Mouse (Mus musculus): ENCODE measurements around the gene Thsd4. TPM values are rescaled to one million over a fixed set of nuclear protein-coding genes. Genes with fewer than 3 reads are reported as not detected.

The Thsd4 gene
- total and polyA plus RNA-seq, 2 experiments: 0.70 to 0.92 TPM

- Histone ChIP-seq H3K27ac (replicated peaks; ENCODE audit: insufficient read depth, low read depth, low read length) (no peak overlapping the region), H3K4me3 (ENCODE audit: insufficient read depth, low read depth, low read length) (no peak overlapping the region), H3K79me2 (ENCODE audit: control insufficient read depth, insufficient read depth, low read length) (no peaks in the 10 kb centered on the region), H3K4me1 (ENCODE audit: control insufficient read depth, insufficient read depth, low read length) (no peaks in the 10 kb centered on the region), H3K36me3 (ENCODE audit: control insufficient read depth, insufficient read depth, low read length) (no peaks in the 10 kb centered on the region), H3K9ac (ENCODE audit: low read depth, low read length) (no peak overlapping the region), H3K27me3 (ENCODE audit: control insufficient read depth, insufficient read depth, low read length) (no peaks in the 10 kb centered on the region)
- no peak for DNase-seq (ENCODE audit: extremely low read depth, low read depth, low spot score)
- no peak for TF ChIP-seq CTCF (IDR thresholded peaks at IDR 0.05; ENCODE audit: low read depth, low read length)
- TF ChIP-seq POLR2A (IDR thresholded peaks at IDR 0.05; ENCODE audit: extremely low read depth, insufficient read depth, low read length): no peak
- 78% methylated on average over 14 of the region's 14 CpGs for WGBS
Observed at GRCm38 (mm10) chr9:60458468-60458962, 63.3 kb downstream of the Thsd4 start.

- no peak for DNase-seq (ENCODE audit: extremely low read depth, low read depth, low spot score)
- no peak overlapping the region for H3K27ac ChIP-seq (replicated peaks; ENCODE audit: insufficient read depth, low read depth, low read length)
- no peak overlapping the region for H3K4me3 ChIP-seq (ENCODE audit: insufficient read depth, low read depth, low read length)
- H3K79me2 ChIP-seq (ENCODE audit: control insufficient read depth, insufficient read depth, low read length): no peaks in the 10 kb centered on the region
- no peak overlapping the region for H3K9ac ChIP-seq (ENCODE audit: low read depth, low read length)
- no peaks in the 10 kb centered on the region for H3K27me3 ChIP-seq (ENCODE audit: control insufficient read depth, insufficient read depth, low read length)
- H3K4me1 ChIP-seq (ENCODE audit: control insufficient read depth, insufficient read depth, low read length): no peaks in the 10 kb centered on the region
- H3K36me3 ChIP-seq (ENCODE audit: control insufficient read depth, insufficient read depth, low read length): no peaks in the 10 kb centered on the region
- TF ChIP-seq CTCF (IDR thresholded peaks at IDR 0.05; ENCODE audit: low read depth, low read length): no peak
- TF ChIP-seq POLR2A (IDR thresholded peaks at IDR 0.05; ENCODE audit: extremely low read depth, insufficient read depth, low read length): no peak
- WGBS: 78% methylated on average over 18 of the region's 18 CpGs
Observed at GRCm38 (mm10) chr9:60457359-60458210, 64.3 kb downstream of the Thsd4 start.

- Histone ChIP-seq H3K4me3 (ENCODE audit: insufficient read depth, low read depth, low read length) (no peak overlapping the region), H3K4me1 (ENCODE audit: control insufficient read depth, insufficient read depth, low read length) (no peaks in the 10 kb centered on the region), H3K9ac (ENCODE audit: low read depth, low read length) (no peak overlapping the region), H3K36me3 (ENCODE audit: control insufficient read depth, insufficient read depth, low read length) (no peaks in the 10 kb centered on the region), H3K27ac (replicated peaks; ENCODE audit: insufficient read depth, low read depth, low read length) (no peak overlapping the region), H3K79me2 (ENCODE audit: control insufficient read depth, insufficient read depth, low read length) (no peaks in the 10 kb centered on the region), H3K27me3 (ENCODE audit: control insufficient read depth, insufficient read depth, low read length) (no peaks in the 10 kb centered on the region)
- DNase-seq (ENCODE audit: extremely low read depth, low read depth, low spot score): no peak
- TF ChIP-seq CTCF (IDR thresholded peaks at IDR 0.05; ENCODE audit: low read depth, low read length): no peak
- no peak for TF ChIP-seq POLR2A (IDR thresholded peaks at IDR 0.05; ENCODE audit: extremely low read depth, insufficient read depth, low read length)
- WGBS: 75% methylated on average over 5 of the region's 5 CpGs
Observed at GRCm38 (mm10) chr9:60456651-60457050, 65.2 kb downstream of the Thsd4 start.

GRCm38 (mm10) chr9:60454406-60455076 is 67.3 kb downstream of the Thsd4 start:
- H3K79me2 ChIP-seq (ENCODE audit: control insufficient read depth, insufficient read depth, low read length): no peaks in the 10 kb centered on the region
- H3K9ac ChIP-seq (ENCODE audit: low read depth, low read length): no peak overlapping the region
- H3K27ac ChIP-seq (replicated peaks; ENCODE audit: insufficient read depth, low read depth, low read length): no peak overlapping the region
- H3K4me1 ChIP-seq (ENCODE audit: control insufficient read depth, insufficient read depth, low read length): no peaks in the 10 kb centered on the region
- no peak overlapping the region for H3K4me3 ChIP-seq (ENCODE audit: insufficient read depth, low read depth, low read length)
- H3K36me3 ChIP-seq (ENCODE audit: control insufficient read depth, insufficient read depth, low read length): no peaks in the 10 kb centered on the region
- WGBS: 90% methylated on average over 13 of the region's 13 CpGs
- no peak for TF ChIP-seq POLR2A (IDR thresholded peaks at IDR 0.05; ENCODE audit: extremely low read depth, insufficient read depth, low read length)
- no peak for TF ChIP-seq CTCF (IDR thresholded peaks at IDR 0.05; ENCODE audit: low read depth, low read length)
- no peak for DNase-seq (ENCODE audit: extremely low read depth, low read depth, low spot score)
- H3K27me3 ChIP-seq (ENCODE audit: control insufficient read depth, insufficient read depth, low read length): no peaks in the 10 kb centered on the region

GRCm38 (mm10) chr9:60449498-60449897 is 72.3 kb downstream of the Thsd4 start:
- TF ChIP-seq CTCF (IDR thresholded peaks at IDR 0.05; ENCODE audit: low read depth, low read length) (no peak), POLR2A (IDR thresholded peaks at IDR 0.05; ENCODE audit: extremely low read depth, insufficient read depth, low read length) (no peak)
- Histone ChIP-seq H3K36me3 (ENCODE audit: control insufficient read depth, insufficient read depth, low read length) (no peaks in the 10 kb centered on the region), H3K4me3 (ENCODE audit: insufficient read depth, low read depth, low read length) (no peak overlapping the region), H3K27me3 (ENCODE audit: control insufficient read depth, insufficient read depth, low read length) (no peaks in the 10 kb centered on the region), H3K9ac (ENCODE audit: low read depth, low read length) (no peak overlapping the region), H3K27ac (replicated peaks; ENCODE audit: insufficient read depth, low read depth, low read length) (no peak overlapping the region), H3K79me2 (ENCODE audit: control insufficient read depth, insufficient read depth, low read length) (no peaks in the 10 kb centered on the region), H3K4me1 (ENCODE audit: control insufficient read depth, insufficient read depth, low read length) (no peaks in the 10 kb centered on the region)
- WGBS: 92% methylated on average over 3 of the region's 3 CpGs
- DNase-seq (ENCODE audit: extremely low read depth, low read depth, low spot score): no peak
